Mouse (Mus musculus): Measurements from ENCODE around the gene Jup. TPM values are rescaled to one million over a fixed set of nuclear protein-coding genes. Genes with fewer than 3 reads are reported as not detected.

Jup gene
- 44.1 and 49.3 TPM in 2 replicates for polyA plus RNA-seq (2016; fragmentation: Nextera tagmentation; extraction: Ambion mirVana)

DNA sequence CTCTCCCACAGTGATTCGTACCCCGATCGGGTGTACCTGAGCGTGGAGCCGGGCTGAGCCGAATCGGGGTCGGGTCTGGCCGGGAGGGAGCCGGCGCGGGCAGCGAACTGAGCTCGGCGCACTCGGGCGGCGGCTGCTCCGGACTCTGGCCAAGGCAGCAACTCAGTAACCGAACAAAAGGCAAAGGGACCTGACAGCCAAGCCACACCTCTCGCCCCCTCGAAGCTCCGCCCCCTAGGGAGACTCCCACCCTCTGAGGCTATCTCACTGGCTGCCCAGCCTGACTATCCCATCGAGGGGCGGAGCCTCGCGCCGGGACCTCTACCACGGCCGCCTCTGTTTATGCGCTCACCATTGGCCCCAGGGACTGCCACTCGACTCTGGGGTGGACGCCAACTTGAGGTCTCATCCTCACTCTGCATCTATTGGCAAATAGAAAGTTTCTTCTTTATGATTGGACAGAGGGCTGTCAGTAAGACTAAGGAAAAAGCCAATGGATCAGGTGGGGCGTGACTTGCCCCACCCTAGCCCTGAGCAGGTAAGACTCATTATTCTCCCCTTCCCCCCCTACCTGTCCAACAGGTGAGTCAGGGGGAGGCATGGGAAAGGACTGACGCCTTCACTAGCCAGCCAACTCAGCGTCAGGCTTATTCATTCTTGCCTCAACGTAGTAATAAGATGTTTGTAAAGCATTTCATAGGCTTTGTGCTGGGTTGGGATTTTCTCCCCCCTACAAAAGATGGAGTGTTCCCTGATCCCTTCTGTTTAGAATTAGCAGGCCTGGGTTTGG is at the start of gene Jup:
TSS of gene Jup (minus strand) at position 164 of the 790 bp plus-strand sequence.
- peaks cover 7% of the 10 kb centered on the region for H3K27me3 ChIP-seq
- H3K4me3 ChIP-seq (replicated peaks), result peak within 1 kb of the TSS; percentile 70
- H3K9ac ChIP-seq (replicated peaks), result peak within 1 kb of the TSS; percentile 77
- peaks cover 29% of the 10 kb centered on the region for H3K4me1 ChIP-seq (replicated peaks)
- peak within 1 kb of the TSS; percentile 80 for H3K27ac ChIP-seq
- ATAC-seq (ENCODE audit: insufficient number of reproducible peaks, insufficient read depth, low FRiP score, low TSS enrichment, low read depth), result peak; percentile 95
- no peaks in the 10 kb centered on the region for H3K36me3 ChIP-seq
- under 1% methylated on average over 37 of the region's 37 CpGs for WGBS
- no peaks in the 10 kb centered on the region for H3K9me3 ChIP-seq
- peak within 1 kb of the TSS; percentile 79 for H3K4me2 ChIP-seq

DNA sequence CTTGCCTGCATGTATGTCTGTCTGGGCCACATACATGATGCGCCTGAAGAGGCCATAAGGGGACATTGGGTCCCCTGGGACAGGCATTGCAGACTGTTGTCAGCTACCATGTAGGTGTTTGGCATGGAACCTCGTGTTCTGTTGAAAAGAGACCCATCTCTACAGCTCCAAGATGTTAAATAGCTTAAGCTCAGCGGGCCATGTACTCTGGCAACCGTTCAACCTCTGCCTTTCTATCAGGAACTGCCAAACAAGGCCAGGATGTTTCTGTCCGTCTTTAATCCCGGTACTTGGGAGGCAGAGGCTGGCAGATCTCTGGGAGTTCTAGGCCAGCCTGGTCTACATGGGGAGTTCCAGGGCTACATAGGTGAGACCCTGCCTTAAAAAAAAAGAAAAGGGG is 45.1 kb upstream of the Jup start:
- H3K4me2 ChIP-seq, result no peak overlapping the region
- H3K4me3 ChIP-seq (replicated peaks), result no peak overlapping the region
- H3K27ac ChIP-seq, result no peak overlapping the region
- H3K27me3 ChIP-seq, result no peaks in the 10 kb centered on the region
- ATAC-seq (ENCODE audit: insufficient number of reproducible peaks, insufficient read depth, low FRiP score, low TSS enrichment, low read depth), result no peak
- no peak overlapping the region for H3K9ac ChIP-seq (replicated peaks)
- WGBS, result 91% methylated on average over 6 of the region's 6 CpGs
- peaks cover 16% of the 10 kb centered on the region for H3K36me3 ChIP-seq
- H3K4me1 ChIP-seq (replicated peaks), result peaks cover 12% of the 10 kb centered on the region
- H3K9me3 ChIP-seq, result no peaks in the 10 kb centered on the region

DNA sequence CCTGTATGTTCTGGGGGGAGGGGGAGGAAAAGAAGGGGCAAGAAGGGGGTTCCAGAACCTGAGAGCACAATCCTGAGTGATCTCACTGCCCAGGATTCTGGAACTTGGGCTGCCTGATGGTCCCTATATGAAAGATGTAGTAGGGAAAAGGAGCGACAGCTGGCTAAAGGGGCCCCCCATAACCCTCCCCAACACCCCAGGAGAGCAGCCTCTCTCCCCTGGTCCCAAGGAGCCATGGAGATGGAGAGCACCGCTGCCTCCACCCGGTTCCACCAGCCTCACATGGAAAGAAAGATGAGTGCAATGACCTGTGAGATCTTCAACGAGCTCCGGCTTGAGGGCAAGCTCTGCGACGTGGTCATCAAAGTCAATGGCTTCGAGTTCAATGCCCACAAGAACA is 44.2 kb upstream of the Jup start, which contains the start of the genes Nt5c3b and Klhl10:
TSS of gene Nt5c3b (minus strand) at position 12 of the 400 bp plus-strand sequence.
TSS of gene Klhl10 (plus strand) at position 121 of the 400 bp plus-strand sequence.
- no peak for ATAC-seq (ENCODE audit: insufficient number of reproducible peaks, insufficient read depth, low FRiP score, low TSS enrichment, low read depth)

DNA sequence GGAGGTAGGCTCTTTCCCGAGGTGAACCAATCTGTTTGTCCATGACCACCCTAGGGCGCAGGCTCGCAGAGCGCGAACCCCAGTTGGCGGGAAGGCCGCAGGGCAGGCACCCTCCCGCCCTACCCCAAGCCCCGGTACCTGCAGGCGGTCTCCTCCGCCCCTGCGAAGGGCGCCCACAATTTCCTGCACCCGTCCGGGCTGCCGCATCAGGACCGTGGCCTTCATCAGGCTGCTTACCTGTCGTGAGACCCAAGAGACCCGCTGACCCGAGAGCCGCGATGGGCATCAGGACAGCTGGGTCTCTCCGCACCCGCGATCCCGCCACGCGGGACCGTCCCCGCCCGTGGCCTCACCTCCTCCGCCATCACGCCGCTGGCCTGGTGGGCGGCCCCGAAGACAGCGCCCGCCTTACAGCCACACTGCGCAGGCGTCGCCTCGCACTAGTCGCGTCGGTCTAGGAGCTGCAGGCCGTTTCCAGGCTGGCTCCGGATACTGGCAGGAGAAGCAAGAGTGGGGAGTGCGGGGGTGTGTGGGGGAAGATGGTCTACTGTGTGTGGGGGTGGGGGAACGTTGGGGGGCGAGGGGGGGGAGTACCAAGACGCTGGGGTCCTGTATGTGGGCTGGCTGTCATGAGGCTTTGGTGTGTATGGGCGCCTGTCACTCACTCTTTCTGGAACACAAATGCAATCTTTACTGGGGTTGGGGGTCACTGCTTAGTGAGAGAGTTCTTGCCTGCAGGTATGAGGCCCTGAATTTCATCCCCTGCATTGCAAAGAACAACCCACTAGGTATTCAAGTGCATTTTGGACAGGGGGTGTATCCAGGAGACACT is 43.3 kb upstream of the Jup start:
- Histone ChIP-seq H3K9ac (replicated peaks) (peak overlapping the region; percentile 94), H3K4me1 (replicated peaks) (peaks cover 12% of the 10 kb centered on the region), H3K27ac (peak overlapping the region; percentile 73), H3K27me3 (no peaks in the 10 kb centered on the region), H3K4me3 (replicated peaks) (peak overlapping the region; percentile 85), H3K4me2 (peak overlapping the region; percentile 72), H3K36me3 (peaks cover 33% of the 10 kb centered on the region), H3K9me3 (no peaks in the 10 kb centered on the region)
- WGBS, result 1% methylated on average over 52 of the region's 52 CpGs
- ATAC-seq (ENCODE audit: insufficient number of reproducible peaks, insufficient read depth, low FRiP score, low TSS enrichment, low read depth), result peak; percentile 94

More for the DNA sequence above, 44.2 kb upstream of the Jup start, which contains the start of the genes Nt5c3b and Klhl10:
- H3K4me3 ChIP-seq (replicated peaks), result peak within 1 kb of the TSS; percentile 85
- H3K27me3 ChIP-seq, result no peaks in the 10 kb centered on the region
- peak within 1 kb of the TSS; percentile 72 for H3K4me2 ChIP-seq
- H3K36me3 ChIP-seq, result peaks cover 24% of the 10 kb centered on the region
- peak within 1 kb of the TSS; percentile 94 for H3K9ac ChIP-seq (replicated peaks)
- no peaks in the 10 kb centered on the region for H3K9me3 ChIP-seq
- H3K27ac ChIP-seq, result peak within 1 kb of the TSS; percentile 73
- WGBS, result 88% methylated on average over 8 of the region's 8 CpGs
- peaks cover 12% of the 10 kb centered on the region for H3K4me1 ChIP-seq (replicated peaks)

DNA sequence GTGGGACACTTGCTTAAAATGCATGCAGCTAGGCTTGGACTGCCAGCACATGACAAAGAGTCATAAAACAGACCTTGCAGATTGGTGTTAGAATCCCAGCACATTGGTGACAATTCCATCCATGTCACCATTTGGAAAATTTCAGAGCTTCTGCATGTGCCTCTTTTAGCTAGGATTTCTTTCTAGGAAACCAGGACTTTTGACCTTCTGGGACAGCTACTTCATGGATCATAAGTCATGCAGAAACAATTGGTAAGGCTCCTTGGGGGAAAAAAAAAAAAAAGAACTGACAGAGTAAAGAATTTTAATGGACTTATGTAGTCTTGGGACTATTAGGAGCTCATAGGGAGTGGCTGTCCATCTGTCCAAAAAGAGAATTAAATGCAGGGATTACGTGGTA is 40.3 kb upstream of the Jup start:
- no peaks in the 10 kb centered on the region for H3K27me3 ChIP-seq
- no peak for ATAC-seq (ENCODE audit: insufficient number of reproducible peaks, insufficient read depth, low FRiP score, low TSS enrichment, low read depth)
- 97% methylated on average over 1 of the region's 1 CpGs for WGBS
- no peak overlapping the region for H3K4me2 ChIP-seq
- no peak overlapping the region for H3K4me3 ChIP-seq (replicated peaks)
- H3K27ac ChIP-seq, result no peak overlapping the region
- peaks cover 59% of the 10 kb centered on the region for H3K36me3 ChIP-seq
- no peak overlapping the region for H3K9ac ChIP-seq (replicated peaks)
- no peaks in the 10 kb centered on the region for H3K9me3 ChIP-seq
- peaks cover 12% of the 10 kb centered on the region for H3K4me1 ChIP-seq (replicated peaks)

DNA sequence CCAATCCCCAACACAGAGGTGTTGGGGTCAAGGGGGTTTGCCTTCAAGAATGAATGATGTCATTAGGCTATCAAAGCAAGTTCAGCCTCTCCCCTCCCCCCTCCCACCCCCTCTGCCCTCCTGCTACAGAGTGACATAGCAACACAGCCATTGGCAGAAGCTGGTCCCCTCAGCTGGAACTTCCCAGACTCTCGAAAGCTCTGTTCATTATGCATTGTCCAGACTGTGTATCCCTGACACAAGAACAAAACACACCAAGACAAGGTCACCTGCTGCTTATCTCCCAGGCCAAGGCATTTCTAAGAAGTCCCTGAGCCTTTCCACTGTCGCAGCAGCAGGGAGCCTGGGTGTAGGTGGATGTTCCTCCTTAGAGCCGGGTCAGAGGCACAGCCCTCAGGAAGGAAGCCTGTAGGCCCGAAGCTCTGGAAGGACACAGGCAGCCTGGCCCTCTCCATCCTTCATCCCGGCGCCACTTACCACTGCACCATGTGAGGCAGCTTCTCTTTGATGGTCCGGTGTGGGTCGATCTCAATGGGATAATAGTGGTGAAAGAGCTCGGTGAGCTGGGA is 38.2 kb upstream of the Jup start:
- no peak overlapping the region for H3K4me3 ChIP-seq (replicated peaks)
- H3K4me2 ChIP-seq, result no peak overlapping the region
- no peak overlapping the region; the same call in 1 of the 2 replicates for H3K9ac ChIP-seq (replicated peaks)
- no peak overlapping the region for H3K27ac ChIP-seq
- no peaks in the 10 kb centered on the region for H3K27me3 ChIP-seq
- no peak for ATAC-seq (ENCODE audit: insufficient number of reproducible peaks, insufficient read depth, low FRiP score, low TSS enrichment, low read depth)
- H3K36me3 ChIP-seq, result peaks cover 79% of the 10 kb centered on the region
- WGBS, result 84% methylated on average over 9 of the region's 9 CpGs
- H3K4me1 ChIP-seq (replicated peaks), result peaks cover 6% of the 10 kb centered on the region
- H3K9me3 ChIP-seq, result no peaks in the 10 kb centered on the region

DNA sequence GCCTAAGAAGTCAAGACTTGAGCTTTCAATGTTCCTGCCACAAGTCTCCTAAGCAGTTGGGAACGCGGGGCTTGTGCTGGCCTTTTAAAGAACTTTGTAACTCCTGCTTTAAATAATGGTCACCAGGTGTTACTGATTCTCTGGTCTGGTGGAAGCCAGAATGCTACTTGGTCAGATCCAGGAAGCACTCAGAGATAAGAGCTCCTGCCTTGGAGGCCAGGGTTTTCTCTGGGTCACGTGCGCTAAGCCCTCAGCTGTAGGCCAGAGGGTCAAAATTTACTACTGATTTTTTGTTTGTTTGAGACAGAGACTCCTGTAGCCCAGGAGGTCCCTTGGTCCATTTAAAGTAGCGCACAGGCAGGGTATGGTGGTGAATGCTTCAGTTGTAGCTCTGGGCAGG is 34.4 kb upstream of the Jup start:
- Histone ChIP-seq H3K9me3 (no peaks in the 10 kb centered on the region), H3K9ac (replicated peaks) (no peak overlapping the region), H3K36me3 (peaks cover 88% of the 10 kb centered on the region), H3K27me3 (no peaks in the 10 kb centered on the region), H3K4me3 (replicated peaks) (no peak overlapping the region), H3K4me2 (no peak overlapping the region), H3K4me1 (replicated peaks) (no peaks in the 10 kb centered on the region), H3K27ac (no peak overlapping the region)
- ATAC-seq (ENCODE audit: insufficient number of reproducible peaks, insufficient read depth, low FRiP score, low TSS enrichment, low read depth), result no peak
- WGBS, result 87% methylated on average over 5 of the region's 5 CpGs

DNA sequence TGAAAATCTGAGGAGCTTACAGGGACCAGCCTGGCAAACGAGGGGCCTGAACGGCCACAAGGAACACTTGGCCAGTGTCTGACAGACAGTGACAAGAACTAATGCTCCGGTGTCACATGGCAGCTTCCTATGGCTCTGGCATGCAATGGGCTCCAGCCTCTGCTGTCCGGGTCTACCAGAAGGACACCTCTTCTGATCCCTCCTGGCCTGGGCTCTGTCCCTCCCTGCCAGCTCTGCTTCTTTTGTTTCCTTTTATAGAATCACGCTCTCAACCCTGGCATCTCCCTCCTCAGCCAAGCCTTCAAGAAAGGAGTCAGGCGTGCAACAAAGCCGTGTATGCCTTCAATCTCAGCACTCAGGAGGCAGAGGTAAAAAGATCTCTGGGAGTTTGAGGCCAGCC is 32.5 kb upstream of the Jup start:
- H3K36me3 ChIP-seq, result peaks cover 84% of the 10 kb centered on the region

DNA sequence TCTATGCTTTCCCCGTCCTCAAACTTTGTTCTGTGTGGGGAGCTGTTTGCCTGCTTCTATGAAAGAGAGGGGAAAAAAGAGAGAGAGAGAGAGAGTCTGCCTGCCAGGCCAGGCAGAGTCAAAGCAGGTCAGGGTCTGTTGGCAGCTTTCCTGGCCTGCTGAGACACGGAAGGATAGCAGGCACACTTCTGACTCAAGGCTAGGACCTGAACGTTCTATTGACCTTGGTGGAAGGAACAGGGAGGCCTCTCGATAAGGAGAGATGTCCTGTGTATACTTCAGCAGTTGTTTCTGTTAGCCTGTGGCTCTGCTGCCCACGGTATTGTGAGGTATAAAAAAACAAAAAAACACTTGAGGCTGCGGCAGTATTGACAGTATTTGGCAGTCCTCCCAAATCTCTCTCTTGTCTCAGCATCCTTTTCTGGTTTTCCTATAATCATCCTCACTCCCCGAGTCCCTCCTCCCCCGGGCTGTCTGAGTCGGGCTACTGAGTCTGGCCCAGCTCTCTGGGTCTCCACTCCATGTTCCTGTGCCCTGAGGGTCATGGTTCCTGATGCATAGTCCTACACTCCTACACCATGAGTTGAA is 31.1 kb upstream of the Jup start:
- Histone ChIP-seq H3K36me3 (peaks cover 87% of the 10 kb centered on the region), H3K9ac (replicated peaks) (no peak overlapping the region), H3K27me3 (no peaks in the 10 kb centered on the region), H3K4me1 (replicated peaks) (no peaks in the 10 kb centered on the region), H3K9me3 (no peaks in the 10 kb centered on the region), H3K27ac (0 out of 2 replicates have a peak overlapping the region, but pooled peaks have one; percentile 23), H3K4me3 (replicated peaks) (no peak overlapping the region), H3K4me2 (no peak overlapping the region)
- 85% methylated on average over 9 of the region's 9 CpGs for WGBS
- no peak for ATAC-seq (ENCODE audit: insufficient number of reproducible peaks, insufficient read depth, low FRiP score, low TSS enrichment, low read depth)

More for the DNA sequence above, 32.5 kb upstream of the Jup start:
- H3K9me3 ChIP-seq, result no peaks in the 10 kb centered on the region
- H3K9ac ChIP-seq (replicated peaks), result no peak overlapping the region
- no peak overlapping the region for H3K4me3 ChIP-seq (replicated peaks)
- no peak for ATAC-seq (ENCODE audit: insufficient number of reproducible peaks, insufficient read depth, low FRiP score, low TSS enrichment, low read depth)
- no peak overlapping the region for H3K27ac ChIP-seq
- H3K4me1 ChIP-seq (replicated peaks), result no peaks in the 10 kb centered on the region
- WGBS, result 90% methylated on average over 7 of the region's 7 CpGs
- no peaks in the 10 kb centered on the region for H3K27me3 ChIP-seq
- no peak overlapping the region for H3K4me2 ChIP-seq

DNA sequence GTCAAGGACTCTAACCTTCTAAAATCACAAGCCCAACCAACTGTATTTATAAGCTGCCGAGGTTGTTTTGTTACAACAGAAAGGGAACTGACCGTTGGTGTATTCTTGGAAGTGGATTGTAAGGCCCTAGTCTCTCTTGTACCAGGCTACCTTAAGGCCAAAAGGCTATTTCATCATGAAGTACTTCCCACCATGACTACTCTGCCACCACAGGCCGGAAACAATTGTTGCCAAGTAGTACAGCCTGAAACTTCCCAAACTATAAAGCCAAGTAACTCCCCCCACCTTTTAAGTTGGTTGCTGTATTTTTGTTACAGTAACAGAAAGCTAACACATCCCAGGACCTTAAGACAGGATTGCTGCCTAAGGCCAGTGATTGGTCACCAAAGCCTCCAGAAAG is 29.3 kb upstream of the Jup start:
- ATAC-seq (ENCODE audit: insufficient number of reproducible peaks, insufficient read depth, low FRiP score, low TSS enrichment, low read depth), result no peak
- Histone ChIP-seq H3K4me2 (no peak overlapping the region), H3K4me1 (replicated peaks) (no peaks in the 10 kb centered on the region), H3K27ac (no peak overlapping the region), H3K9ac (replicated peaks) (no peak overlapping the region), H3K4me3 (replicated peaks) (no peak overlapping the region), H3K27me3 (no peaks in the 10 kb centered on the region), H3K36me3 (peaks cover 89% of the 10 kb centered on the region), H3K9me3 (no peaks in the 10 kb centered on the region)
- 88% methylated on average over 3 of the region's 3 CpGs for WGBS
